Mouse (Mus musculus) heart, embryonic 14.5 days (tissue): Measurements from ENCODE around the gene Iqcf6. TPM values are rescaled to one million over a fixed set of nuclear protein-coding genes. Genes with fewer than 3 reads are reported as not detected.
"Not testable (repeated sequence)": the region's sequence is repeated elsewhere in the genome, so short reads cannot be mapped to it uniquely, and the experiment has no call there.

Source experiments
- ATAC-seq: fragments of 200-750 bp; cut with Nextera tagmentation; 2 replicates; pipeline ENCODE4 v1.8.0; 2017; ENCODE audit warnings: low read depth, moderate TSS enrichment; ENCODE audit not compliant: insufficient number of reproducible peaks, insufficient read depth, low FRiP score
- H3K27ac ChIP-seq, 2 experiments: fragments of 200-500 bp in 1 of 2; fragments of 300-500 bp in 1 of 2; sonication (generic) in 1 of 2; replicated peaks in 1 of 2; 2 replicates each; pipeline ENCODE4 v1.5.1; 2012 to 2014; ENCODE audit warnings: low read depth in 2 of 2, low read length in 2 of 2, control low read depth in 1 of 2, mild to moderate bottlenecking in 1 of 2, mixed read lengths in 1 of 2; ENCODE audit not compliant: control insufficient read depth in 1 of 2, insufficient read depth in 1 of 2
- H3K27me3 ChIP-seq: fragments of 300-500 bp; sonication (generic); 2 replicates; pipeline ENCODE4 v1.6.1; 2014; ENCODE audit warnings: mild to moderate bottlenecking, low read length, control low read depth; ENCODE audit not compliant: control insufficient read depth, insufficient read depth
- H3K36me3 ChIP-seq: fragments of 300-500 bp; sonication (generic); 2 replicates; pipeline ENCODE4 v1.6.1; 2014; ENCODE audit warnings: mild to moderate bottlenecking, control low read depth, low read length, mixed read lengths; ENCODE audit not compliant: control insufficient read depth, insufficient read depth
- H3K4me1 ChIP-seq, 2 experiments: fragments of 200-500 bp in 1 of 2; fragments of 300-500 bp in 1 of 2; sonication (generic) in 1 of 2; 2 replicates each; pipeline ENCODE4 v1.6.1; 2012 to 2014; ENCODE audit warnings: low read length in 2 of 2, control low read depth in 1 of 2, mixed read lengths in 1 of 2; ENCODE audit not compliant: control insufficient read depth in 2 of 2, insufficient read depth in 2 of 2
- H3K4me2 ChIP-seq: fragments of 300-500 bp; sonication (generic); 2 replicates; pipeline ENCODE4 v1.6.1; 2014; ENCODE audit warnings: mild to moderate bottlenecking, low read length
- H3K4me3 ChIP-seq, 2 experiments: fragments of 200-500 bp in 1 of 2; fragments of 300-500 bp in 1 of 2; sonication (generic) in 1 of 2; 2 replicates each; pipeline ENCODE4 v1.5.1; 2012 to 2014; ENCODE audit warnings: low read length in 2 of 2, mild to moderate bottlenecking in 2 of 2, control low read depth in 1 of 2, low read depth in 1 of 2, moderate library complexity in 1 of 2; ENCODE audit not compliant: control insufficient read depth in 1 of 2, insufficient read depth in 1 of 2
- H3K9ac ChIP-seq: fragments of 300-500 bp; sonication (generic); 2 replicates; pipeline ENCODE4 v1.6.1; 2014; ENCODE audit warnings: mild to moderate bottlenecking, low read length
- H3K9me3 ChIP-seq: fragments of 300-500 bp; sonication (generic); 2 replicates; pipeline ENCODE4 v1.6.1; 2016; ENCODE audit warnings: low read length, control low read depth; ENCODE audit not compliant: control insufficient read depth
- WGBS: fragments of 180-500 bp; shearing (Covaris S2); extraction: QIAGEN DNeasy Blood & Tissue Kit; methylation state at CpG from one replicate; pipeline ENCODE4 v1.1.7; 2014; 5-methylcytosine and 5-hydroxymethylcytosine counted together
- polyA plus RNA-seq: library from polyadenylated mRNA; unstranded; fragments of >200 nt; fragmentation: Nextera tagmentation; extraction: Ambion mirVana; gene quantifications from 2 replicates; pipeline ENCODE4 v1.2.1, GENCODE M21; 2014

The Iqcf6 gene
- not detected in 2 replicates for polyA plus RNA-seq

DNA sequence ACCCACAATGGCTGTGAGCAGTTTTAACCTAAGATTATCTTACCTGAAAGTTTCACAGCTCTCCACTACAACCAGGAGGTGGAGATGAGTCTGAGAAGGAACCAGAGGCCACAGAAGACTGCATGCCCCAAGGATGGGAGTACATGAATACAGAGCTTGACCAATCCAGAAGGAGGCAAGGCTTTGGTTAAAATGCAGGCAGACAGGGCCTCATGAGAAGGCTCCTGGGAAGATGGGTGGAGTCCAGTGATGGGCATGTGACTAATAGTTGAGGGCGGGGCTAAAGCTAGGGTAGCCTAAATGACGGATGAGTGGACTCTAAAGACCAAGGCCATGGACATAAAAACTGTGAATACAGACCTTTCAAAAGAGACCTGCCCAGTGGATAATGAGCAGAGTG is at the start of gene Iqcf6:
TSS of gene Iqcf6 (plus strand) at position 301 of the 400 bp plus-strand sequence.
- H3K9me3 ChIP-seq = no peaks in the 10 kb centered on the region
- no peaks in the 10 kb centered on the region for H3K27me3 ChIP-seq
- H3K27ac ChIP-seq = no peak within 1 kb of the TSS
- no peaks in the 10 kb centered on the region for H3K4me1 ChIP-seq
- ATAC-seq = no peak
- 77% methylated on average over 2 of the region's 2 CpGs for WGBS
- no peaks in the 10 kb centered on the region for H3K36me3 ChIP-seq
- no peak within 1 kb of the TSS for H3K4me2 ChIP-seq
- no peak within 1 kb of the TSS for H3K4me3 ChIP-seq
- no peak within 1 kb of the TSS for H3K9ac ChIP-seq

GRCm38 (mm10) chr9:106580016-106580415 is 46.4 kb upstream of the Iqcf6 start:
- no peaks in the 10 kb centered on the region for H3K4me1 ChIP-seq
- 0 out of 2 replicates have a peak, but pooled peaks cover 2% of the 10 kb centered on the region for H3K9me3 ChIP-seq
- ATAC-seq = no peak
- WGBS = 73% methylated on average over 7 of the region's 7 CpGs
- H3K27me3 ChIP-seq = no peaks in the 10 kb centered on the region
- H3K27ac ChIP-seq = no peak overlapping the region
- H3K4me3 ChIP-seq = no peak overlapping the region
- H3K9ac ChIP-seq = no peak overlapping the region
- H3K36me3 ChIP-seq = no peaks in the 10 kb centered on the region
- no peak overlapping the region for H3K4me2 ChIP-seq

DNA sequence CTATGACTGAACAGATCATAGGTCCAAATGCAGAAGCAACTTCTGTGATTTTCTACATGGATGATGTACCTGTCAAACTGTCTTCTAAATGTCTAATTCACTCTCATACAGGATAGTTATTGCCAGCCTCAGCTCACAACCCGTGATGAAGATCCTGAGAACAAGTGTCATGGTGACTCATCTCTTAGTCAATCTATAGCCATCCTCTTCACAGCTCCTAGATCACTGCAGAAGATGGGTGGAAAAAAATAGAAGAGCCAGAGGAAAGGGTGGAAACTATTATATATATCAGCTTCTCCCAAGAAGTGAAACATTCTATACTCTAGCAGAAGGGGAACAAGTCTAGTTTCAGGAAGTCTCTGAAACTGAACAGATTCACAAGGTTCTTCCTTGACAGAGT is 43.8 kb upstream of the Iqcf6 start:
- ATAC-seq = no peak
- Histone ChIP-seq H3K4me3 (no peak overlapping the region), H3K27ac (no peak overlapping the region), H3K27me3 (no peaks in the 10 kb centered on the region), H3K9me3 (0 out of 2 replicates have a peak, but pooled peaks cover 2% of the 10 kb centered on the region), H3K36me3 (no peaks in the 10 kb centered on the region), H3K4me2 (no peak overlapping the region), H3K9ac (no peak overlapping the region), H3K4me1 (no peaks in the 10 kb centered on the region)
- WGBS = 73% methylated on average over 1 of the region's 1 CpGs

DNA sequence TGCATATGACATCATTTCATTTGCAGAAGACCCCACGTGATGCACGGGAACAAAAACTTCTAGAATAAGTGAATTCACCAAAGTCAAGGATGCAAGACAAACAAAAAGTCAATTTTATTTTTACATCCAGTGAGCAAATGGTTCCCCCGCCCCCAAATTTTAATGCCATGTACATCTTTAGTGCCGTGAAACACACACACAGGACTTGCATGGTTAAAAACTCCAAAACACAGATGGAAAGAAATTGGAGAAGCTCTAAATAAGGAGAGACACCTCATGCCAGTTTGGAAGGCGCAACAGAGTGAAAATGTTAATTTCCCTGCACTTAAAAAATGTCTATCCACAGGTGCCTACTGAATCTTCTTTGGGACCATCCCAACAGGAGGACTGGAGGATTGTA is 34.2 kb upstream of the Iqcf6 start:
- H3K4me2 ChIP-seq = no peak overlapping the region
- WGBS = 84% methylated on average over 5 of the region's 5 CpGs
- H3K9me3 ChIP-seq = no peaks in the 10 kb centered on the region
- H3K9ac ChIP-seq = no peak overlapping the region
- no peaks in the 10 kb centered on the region for H3K27me3 ChIP-seq
- H3K36me3 ChIP-seq = no peaks in the 10 kb centered on the region
- H3K27ac ChIP-seq = no peak overlapping the region
- ATAC-seq = no peak
- H3K4me1 ChIP-seq = peaks cover 4 to 6% of the 10 kb centered on the region in 2 experiments
- H3K4me3 ChIP-seq = no peak overlapping the region

DNA sequence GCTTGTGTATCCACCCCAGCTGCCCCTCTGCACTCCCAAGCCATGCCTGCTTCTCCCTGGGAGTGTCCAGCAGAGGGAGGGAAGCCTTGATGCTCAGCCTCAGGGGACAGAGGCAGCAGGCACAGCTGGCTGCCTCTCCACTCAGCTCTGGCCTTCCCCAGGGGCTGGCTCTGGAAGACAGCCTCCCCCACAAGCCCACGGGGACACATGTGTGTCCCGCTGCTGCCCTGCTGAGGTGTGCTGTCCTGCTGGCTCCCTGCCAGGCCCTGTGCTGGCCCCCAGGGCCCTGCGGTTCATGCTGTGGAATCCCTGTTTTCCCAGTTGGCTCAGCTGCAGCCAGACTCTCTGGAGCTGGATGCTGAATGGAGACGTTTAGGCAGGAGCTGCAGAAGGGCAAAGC is 31.0 kb upstream of the Iqcf6 start:
- not testable (repeated sequence) for H3K4me1 ChIP-seq, ATAC-seq, H3K4me2 ChIP-seq, H3K4me3 ChIP-seq, H3K27ac ChIP-seq, H3K9ac ChIP-seq, H3K9me3 ChIP-seq, H3K36me3 ChIP-seq, H3K27me3 ChIP-seq
- 6% methylated on average over 4 of the region's 4 CpGs for WGBS

- Histone ChIP-seq H3K9ac (no peak overlapping the region), H3K27me3 (no peaks in the 10 kb centered on the region), H3K36me3 (no peaks in the 10 kb centered on the region), H3K27ac (no peak overlapping the region), H3K4me3 (no peak overlapping the region), H3K4me1 (peaks cover 4 to 6% of the 10 kb centered on the region in 2 experiments), H3K9me3 (no peaks in the 10 kb centered on the region), H3K4me2 (no peak overlapping the region)
- WGBS = 37% methylated on average over 7 of the region's 7 CpGs
- ATAC-seq = no peak
Observed at GRCm38 (mm10) chr9:106595836-106596235, 30.5 kb upstream of the Iqcf6 start.

GRCm38 (mm10) chr9:106598466-106598865 is 27.9 kb upstream of the Iqcf6 start:
- peaks cover 4 to 6% of the 10 kb centered on the region in 2 experiments for H3K4me1 ChIP-seq
- ATAC-seq = no peak

GRCm38 (mm10) chr9:106600546-106600945 is 25.8 kb upstream of the Iqcf6 start:
- Histone ChIP-seq H3K9ac (no peak overlapping the region), H3K4me1 (peaks cover 4 to 6% of the 10 kb centered on the region in 2 experiments), H3K4me2 (no peak overlapping the region), H3K9me3 (no peaks in the 10 kb centered on the region), H3K27me3 (no peaks in the 10 kb centered on the region), H3K36me3 (no peaks in the 10 kb centered on the region), H3K27ac (no peak overlapping the region), H3K4me3 (no peak overlapping the region)
- ATAC-seq = no peak
- 26% methylated on average over 8 of the region's 8 CpGs for WGBS

More at GRCm38 (mm10) chr9:106598466-106598865, 27.9 kb upstream of the Iqcf6 start:
- Histone ChIP-seq H3K27ac (no peak overlapping the region), H3K27me3 (no peaks in the 10 kb centered on the region), H3K9ac (no peak overlapping the region), H3K36me3 (no peaks in the 10 kb centered on the region), H3K4me2 (no peak overlapping the region), H3K4me3 (no peak overlapping the region), H3K9me3 (no peaks in the 10 kb centered on the region)
- 40% methylated on average over 7 of the region's 7 CpGs for WGBS
